Mouse (Mus musculus): Measurements from ENCODE around the gene Nisch.

Nisch gene

DNA sequence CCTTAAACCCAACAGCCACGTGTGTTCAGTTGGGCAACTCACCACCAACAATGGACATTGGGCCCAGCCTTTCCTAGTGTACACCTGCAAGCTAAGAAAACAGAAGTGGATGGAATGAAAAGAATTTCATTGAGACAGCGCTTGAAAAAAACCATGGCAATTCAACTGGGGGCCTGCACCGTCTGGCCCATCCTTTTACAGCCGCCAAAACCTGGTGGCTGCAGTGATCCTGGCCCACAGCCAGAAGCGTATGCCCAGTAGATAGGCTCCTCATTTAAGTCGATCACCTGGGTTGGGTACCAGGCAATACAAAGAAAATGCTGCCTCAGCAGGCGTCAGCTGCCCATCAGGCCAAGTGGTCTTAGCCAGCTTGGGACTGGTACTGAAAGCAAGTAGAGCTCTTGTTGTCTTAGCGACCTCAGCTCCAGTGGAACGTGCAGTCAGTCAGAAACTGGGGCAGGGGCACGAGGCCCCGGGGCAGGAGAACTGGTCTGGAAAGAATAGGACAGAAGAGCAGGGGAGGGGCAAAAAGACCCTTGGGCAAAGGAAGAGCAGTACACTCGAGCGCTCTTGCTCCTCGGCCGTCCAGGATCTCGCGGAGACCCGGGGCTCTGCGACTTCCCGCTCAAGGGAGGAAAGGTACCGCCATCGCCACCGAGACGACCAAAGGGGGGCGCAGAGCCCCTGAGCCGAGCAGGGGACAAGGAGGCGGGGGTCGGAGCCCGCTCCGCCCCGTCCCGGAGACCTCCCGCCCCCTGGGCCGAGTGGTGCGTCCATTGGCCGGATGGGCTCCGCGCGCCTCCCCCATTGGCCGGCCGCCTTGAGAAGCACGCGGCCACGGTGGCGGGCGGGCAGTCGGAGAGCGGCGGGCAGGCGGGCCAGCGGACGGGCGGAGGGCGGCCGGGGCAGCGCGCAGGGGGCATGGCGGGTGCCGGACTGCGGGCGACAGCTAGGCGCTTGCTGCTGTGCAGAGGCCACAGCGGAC, 86.2 kb downstream of the Nisch start, which contains the start of gene Nt5dc2:
Nt5dc2 (plus strand) TSS at position 818 of the 985 bp plus-strand sequence.
- peak; percentile 71 for DNase-seq (ENCODE audit: low spot score in 2 of 2)

DNA sequence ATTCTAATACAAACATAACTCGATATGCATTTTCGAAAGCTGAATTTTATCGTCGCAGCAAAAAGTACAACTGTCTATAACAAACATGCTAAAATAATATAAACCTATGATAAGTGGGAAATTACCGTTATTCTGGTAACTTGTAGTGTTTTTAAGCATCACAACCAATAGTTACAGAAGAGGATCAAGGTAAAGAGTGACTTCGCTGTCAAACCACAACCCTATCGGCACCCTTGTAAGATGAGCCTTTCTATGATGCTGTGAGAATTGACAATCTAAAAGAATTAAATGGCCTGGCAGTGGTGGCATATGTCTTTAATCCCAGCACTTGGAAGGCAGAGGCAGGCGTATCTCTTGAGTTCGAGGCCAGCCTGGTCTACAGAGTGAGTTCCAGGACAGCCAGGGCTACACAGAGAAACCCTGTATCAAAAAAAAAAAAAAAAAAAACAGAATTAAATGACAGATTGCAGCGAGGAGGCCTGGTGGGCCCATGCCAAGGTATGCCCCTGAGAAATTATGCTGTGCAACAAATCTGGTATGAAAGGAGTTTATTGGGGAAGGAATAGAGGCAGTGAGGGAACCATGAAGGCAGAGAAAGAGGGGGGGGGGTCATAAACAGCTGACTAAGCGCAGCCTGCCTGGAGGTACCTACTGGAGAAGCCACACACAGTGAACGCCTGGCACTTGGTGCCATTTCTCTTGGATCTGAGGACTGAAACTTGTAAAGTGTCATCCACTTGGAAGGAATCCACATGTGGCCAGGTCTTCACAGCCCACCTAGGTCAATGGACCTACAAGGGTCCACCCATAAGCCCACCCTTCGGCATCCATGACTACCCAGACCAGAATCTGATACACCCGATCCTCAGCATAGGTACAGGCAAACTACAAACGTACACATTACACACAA, 87.2 kb downstream of the Nisch start:
- no peak for DNase-seq (ENCODE audit: low spot score in 2 of 2)

DNA sequence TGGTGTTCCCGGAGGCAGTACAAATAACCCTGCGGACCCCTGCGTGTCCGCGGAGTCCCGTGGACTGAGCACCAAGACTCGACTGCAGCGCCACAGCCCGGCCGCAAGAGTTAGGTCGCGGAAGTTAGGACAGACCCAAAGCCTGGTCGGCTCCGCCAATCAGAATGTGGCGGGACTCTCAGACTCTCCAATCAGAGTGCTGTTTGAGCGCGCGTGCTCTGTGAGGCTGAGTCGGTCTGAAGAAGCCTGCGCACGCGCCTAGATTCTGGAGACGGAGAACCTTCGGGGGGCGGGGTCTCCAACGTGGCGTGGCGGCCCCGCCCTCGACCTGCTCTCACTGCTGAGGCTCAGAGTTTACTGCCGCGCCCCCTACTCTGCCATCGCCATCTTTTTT, 87.9 kb downstream of the Nisch start, which contains the start of gene Smim4:
Smim4 (minus strand) TSS at position 131 of the 394 bp plus-strand sequence.
- peak; percentile 81 to 93 for DNase-seq (ENCODE audit: low spot score in 2 of 2)

DNA sequence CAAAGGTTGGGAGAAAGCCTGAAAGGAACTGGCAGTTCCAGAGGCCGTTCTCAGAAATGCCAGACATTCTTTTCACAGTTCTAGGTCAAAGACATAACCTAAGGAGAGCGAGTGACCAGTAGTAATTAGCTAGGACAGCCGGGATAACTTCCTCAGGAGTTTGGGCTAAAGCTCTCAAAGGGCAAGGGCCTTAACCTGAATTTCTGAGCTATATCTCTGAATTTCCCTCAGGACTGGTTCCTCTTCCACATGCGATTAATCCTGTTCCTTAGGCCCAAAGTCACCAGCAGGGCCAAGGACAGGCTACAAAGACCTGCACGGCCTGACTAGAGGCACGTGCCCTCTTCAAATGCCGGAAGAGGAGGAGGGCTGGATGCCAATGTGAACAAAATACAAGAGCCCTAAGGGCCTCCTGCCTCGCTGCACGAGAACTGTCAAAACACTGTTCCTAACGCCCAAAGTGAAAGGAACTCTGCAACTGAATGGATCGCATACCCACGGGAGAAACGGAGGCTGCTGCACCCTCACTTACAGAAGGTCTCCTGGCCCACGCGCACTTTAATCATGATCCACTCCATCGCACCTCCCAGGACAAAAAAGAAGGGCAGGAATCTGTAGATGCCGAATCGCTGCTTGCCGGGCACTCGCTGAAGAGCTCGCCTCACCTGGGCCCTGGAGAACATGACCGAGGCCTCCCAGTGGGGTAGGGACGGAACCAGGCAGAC, 88.5 kb downstream of the Nisch start:
- no peak for DNase-seq (ENCODE audit: low spot score in 2 of 2)

DNA sequence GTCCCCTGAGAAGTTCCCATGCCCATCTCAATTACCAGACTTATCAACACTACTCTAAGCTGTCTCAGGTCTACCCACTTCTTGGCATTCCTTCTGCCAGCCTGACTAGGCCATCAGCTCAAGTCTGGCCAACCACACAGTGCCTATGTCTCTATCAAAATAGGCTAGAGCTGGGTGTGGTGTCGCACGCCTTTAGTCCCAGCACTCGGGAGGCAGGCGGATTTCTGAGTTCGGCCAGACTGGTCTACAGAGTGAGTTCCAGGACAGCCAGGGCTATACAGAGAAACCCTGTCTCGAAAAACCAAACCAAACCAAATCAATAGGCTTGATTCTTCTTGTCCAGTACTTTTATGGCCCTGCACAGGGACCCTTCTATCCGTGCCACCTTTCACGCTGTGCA, 89.9 kb downstream of the Nisch start:
- no peak for DNase-seq (ENCODE audit: low spot score in 2 of 2)

DNA sequence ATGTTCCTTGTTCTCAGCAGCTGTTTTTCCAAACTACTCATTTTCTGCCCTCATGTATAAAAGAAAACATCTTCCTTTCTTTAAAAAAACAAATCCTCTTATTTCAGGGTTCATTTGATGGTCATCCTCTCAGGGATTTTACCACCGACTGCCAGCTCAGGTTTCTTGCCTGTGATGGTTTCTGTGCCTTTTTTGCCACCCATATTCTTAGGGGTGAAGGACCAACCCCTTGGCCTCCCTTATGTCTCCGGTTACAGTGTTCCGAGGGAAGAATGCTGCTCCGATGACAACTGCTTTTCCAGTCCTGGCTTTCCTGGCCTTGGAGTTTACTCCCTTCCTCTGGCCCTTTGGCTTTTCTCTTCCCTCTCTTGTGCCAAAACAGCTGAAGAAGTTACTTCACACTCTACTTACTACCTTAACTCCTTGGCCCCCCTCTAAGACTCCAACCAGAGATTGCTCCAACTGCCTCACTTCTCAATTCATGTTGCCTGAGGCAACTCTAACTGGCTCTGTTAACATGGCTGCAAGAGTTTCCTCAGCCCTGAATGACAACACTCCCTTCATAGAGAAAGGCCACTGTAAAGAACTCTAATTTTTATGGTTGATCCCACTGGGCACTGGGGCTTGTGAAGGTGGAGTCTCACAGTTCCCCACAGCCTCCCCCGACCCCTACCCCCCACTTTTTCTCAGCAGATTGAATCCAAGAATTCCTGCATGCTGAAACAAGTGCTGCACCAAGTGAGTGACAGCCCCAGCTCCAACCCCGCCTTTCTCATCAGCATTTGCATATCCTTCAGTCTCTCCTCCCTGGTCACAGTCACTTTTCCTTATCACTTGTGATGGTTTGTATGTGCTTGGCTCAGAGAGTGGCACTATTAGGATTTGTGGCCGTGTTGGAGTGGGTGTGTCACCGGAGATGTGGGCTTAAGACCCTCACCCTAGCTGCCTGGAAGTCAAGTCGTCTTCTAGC, 91.4 kb downstream of the Nisch start:
- DNase-seq (ENCODE audit: low spot score in 2 of 2) = no peak
